Mouse (Mus musculus): ENCODE data around the gene Esyt1. TPM values are rescaled to one million over a fixed set of nuclear protein-coding genes. Genes with fewer than 3 reads are reported as not detected.
"Not testable (repeated sequence)": the region's sequence is repeated elsewhere in the genome, so short reads cannot be mapped to it uniquely, and the experiment has no call there.

Esyt1 gene
- polyA plus RNA-seq, 1 experiment from 2014 or later, result 25.0 TPM

DNA sequence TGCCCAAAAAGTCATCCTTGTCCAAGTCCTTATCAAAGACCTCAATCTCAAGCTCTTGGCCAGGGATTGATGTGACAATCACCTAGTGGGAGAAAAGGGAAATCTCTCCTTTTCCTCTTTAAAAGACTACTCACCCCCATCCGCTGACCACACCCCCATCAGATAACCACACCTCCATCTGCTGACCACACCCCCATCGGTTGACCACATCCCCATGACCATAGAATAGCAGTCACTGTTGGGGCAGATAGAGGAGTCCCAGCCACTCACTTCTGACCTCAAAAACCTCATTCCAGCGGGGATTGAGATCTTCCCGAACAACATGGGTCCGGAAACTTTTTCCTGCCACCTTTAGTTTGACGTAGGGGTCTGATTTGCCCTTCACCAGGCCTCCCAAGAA lies 9.0 kb downstream of the Esyt1 start:
- no peak overlapping the region for H3K9ac ChIP-seq
- H3K4me3 ChIP-seq, result no peak overlapping the region
- no peak overlapping the region for H3K27ac ChIP-seq (ENCODE audit: poor library complexity, severe bottlenecking)
- no peak overlapping the region for H3K4me2 ChIP-seq
- no peaks in the 10 kb centered on the region for H3K9me3 ChIP-seq (replicated peaks)
- ATAC-seq (ENCODE audit: insufficient number of reproducible peaks, low FRiP score), result peak; percentile 64; the same call in 1 of the 2 replicates
- H3K4me1 ChIP-seq (replicated peaks), result no peaks in the 10 kb centered on the region
- H3K36me3 ChIP-seq, result peaks cover 88% of the 10 kb centered on the region
- WGBS, result 37% methylated on average over 6 of the region's 6 CpGs
- peaks cover 21% of the 10 kb centered on the region for H3K27me3 ChIP-seq (replicated peaks)

DNA sequence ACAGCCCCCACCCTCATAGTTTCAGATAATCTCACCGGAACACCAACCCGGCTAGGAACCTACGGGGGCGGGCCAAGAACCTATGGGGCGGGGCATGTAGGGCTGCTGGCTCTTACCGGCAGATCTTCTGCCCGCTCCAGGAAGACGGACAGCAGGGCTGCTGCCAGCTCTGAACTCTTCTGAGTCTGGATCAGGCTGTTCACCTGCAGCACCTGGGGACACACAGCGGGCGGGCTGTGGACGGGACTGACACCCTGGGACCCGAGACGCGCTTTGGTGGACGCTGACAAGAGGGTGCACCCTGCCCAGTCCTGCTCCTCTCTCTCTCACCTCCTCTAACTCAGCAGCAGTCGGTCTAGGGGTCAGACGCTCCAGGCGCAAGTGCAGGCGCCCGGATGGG lies 9.6 kb downstream of the Esyt1 start:
- peaks cover 21% of the 10 kb centered on the region for H3K27me3 ChIP-seq (replicated peaks)
- 0 out of 2 replicates have a peak overlapping the region, but pooled peaks have one; percentile 6 for H3K4me3 ChIP-seq
- no peaks in the 10 kb centered on the region for H3K4me1 ChIP-seq (replicated peaks)
- peak; percentile 77 for ATAC-seq (ENCODE audit: insufficient number of reproducible peaks, low FRiP score)
- peak overlapping the region; percentile 39 for H3K4me2 ChIP-seq
- H3K9me3 ChIP-seq (replicated peaks), result no peaks in the 10 kb centered on the region
- 30% methylated on average over 20 of the region's 20 CpGs for WGBS
- no peak overlapping the region for H3K9ac ChIP-seq
- H3K36me3 ChIP-seq, result peaks cover 88% of the 10 kb centered on the region
- no peak overlapping the region for H3K27ac ChIP-seq (ENCODE audit: poor library complexity, severe bottlenecking)

DNA sequence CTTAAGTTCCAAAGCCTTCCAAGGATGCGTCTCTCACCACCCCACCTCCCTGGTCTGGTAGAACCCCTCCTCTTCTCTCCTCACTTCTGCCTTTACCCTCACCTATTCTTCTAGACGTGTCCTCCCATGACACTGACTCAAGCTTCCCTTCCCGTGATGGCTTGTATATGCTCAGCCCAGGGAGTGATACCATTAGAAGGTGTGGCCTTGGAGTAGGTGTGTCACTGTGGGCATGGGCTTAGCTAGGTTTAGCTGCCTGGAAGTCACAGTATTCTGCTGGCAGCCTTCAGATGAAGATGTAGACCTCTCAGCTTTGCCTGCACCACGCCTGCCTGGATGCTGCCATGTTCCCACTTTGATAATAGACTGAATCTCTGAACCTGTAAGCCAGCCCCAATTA lies 10.6 kb downstream of the Esyt1 start:
- H3K36me3 ChIP-seq, result peaks cover 87% of the 10 kb centered on the region

DNA sequence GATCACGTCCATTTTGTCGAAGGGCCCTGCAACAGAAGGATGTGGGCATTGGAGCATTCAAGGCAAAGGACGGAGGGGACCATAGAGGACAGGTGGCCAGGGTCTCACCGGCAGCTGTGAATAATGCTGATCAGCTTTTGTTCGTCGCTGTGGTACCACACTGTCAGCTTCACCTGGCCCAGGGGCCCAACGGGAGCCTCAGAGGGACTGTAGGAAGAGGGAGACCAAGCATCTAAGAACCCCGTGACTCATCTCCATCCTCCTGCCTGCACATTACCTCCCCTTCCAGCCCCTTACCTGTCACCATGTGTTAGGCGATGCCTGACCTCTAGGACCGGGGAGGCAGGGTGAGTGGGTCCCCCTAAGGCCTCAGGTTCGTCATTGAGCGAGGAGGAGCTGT lies 13.9 kb downstream of the Esyt1 start:
- Histone ChIP-seq H3K4me1 (replicated peaks) (no peaks in the 10 kb centered on the region), H3K27ac (ENCODE audit: poor library complexity, severe bottlenecking) (no peak overlapping the region), H3K9me3 (replicated peaks) (no peaks in the 10 kb centered on the region), H3K9ac (no peak overlapping the region), H3K36me3 (peaks cover 66% of the 10 kb centered on the region), H3K4me3 (no peak overlapping the region), H3K4me2 (no peak overlapping the region), H3K27me3 (replicated peaks) (peaks cover 8% of the 10 kb centered on the region; the same call in 1 of the 2 replicates)
- 86% methylated on average over 12 of the region's 12 CpGs for WGBS
- ATAC-seq (ENCODE audit: insufficient number of reproducible peaks, low FRiP score), result no peak

More for the DNA sequence above, 10.6 kb downstream of the Esyt1 start:
- Histone ChIP-seq H3K27me3 (replicated peaks) (peaks cover 21% of the 10 kb centered on the region), H3K9ac (no peak overlapping the region), H3K27ac (ENCODE audit: poor library complexity, severe bottlenecking) (no peak overlapping the region), H3K4me1 (replicated peaks) (no peaks in the 10 kb centered on the region), H3K9me3 (replicated peaks) (no peaks in the 10 kb centered on the region), H3K4me2 (no peak overlapping the region), H3K4me3 (no peak overlapping the region)
- ATAC-seq (ENCODE audit: insufficient number of reproducible peaks, low FRiP score), result no peak
- WGBS, result 78% methylated on average over 4 of the region's 4 CpGs

DNA sequence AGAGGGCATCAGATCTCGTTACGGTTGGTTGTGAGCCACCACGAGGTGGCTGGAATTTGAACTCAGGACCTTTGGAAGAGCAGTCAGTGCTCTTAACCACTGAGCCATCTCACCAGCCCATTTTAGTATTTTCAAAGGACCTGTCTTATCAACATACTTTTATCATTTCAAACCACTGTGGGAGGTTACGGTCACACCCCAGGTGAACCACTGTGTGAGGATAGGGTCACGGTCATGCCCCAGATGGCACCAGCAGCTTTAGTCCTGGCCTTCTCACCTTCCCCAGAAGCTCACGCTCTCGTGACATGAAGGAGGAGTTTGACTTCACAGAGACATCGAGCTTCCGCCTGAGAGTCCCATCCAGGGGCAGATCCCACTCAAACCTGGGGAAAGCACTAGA lies 14.5 kb downstream of the Esyt1 start:
- Histone ChIP-seq H3K9me3 (replicated peaks) (no peaks in the 10 kb centered on the region), H3K36me3 (peaks cover 60% of the 10 kb centered on the region), H3K27me3 (replicated peaks) (0 out of 2 replicates have a peak, but pooled peaks cover 4% of the 10 kb centered on the region), H3K4me1 (replicated peaks) (no peaks in the 10 kb centered on the region), H3K9ac (no peak overlapping the region), H3K4me2 (no peak overlapping the region), H3K27ac (ENCODE audit: poor library complexity, severe bottlenecking) (no peak overlapping the region), H3K4me3 (no peak overlapping the region)
- no peak for ATAC-seq (ENCODE audit: insufficient number of reproducible peaks, low FRiP score)
- WGBS, result 84% methylated on average over 9 of the region's 9 CpGs

DNA sequence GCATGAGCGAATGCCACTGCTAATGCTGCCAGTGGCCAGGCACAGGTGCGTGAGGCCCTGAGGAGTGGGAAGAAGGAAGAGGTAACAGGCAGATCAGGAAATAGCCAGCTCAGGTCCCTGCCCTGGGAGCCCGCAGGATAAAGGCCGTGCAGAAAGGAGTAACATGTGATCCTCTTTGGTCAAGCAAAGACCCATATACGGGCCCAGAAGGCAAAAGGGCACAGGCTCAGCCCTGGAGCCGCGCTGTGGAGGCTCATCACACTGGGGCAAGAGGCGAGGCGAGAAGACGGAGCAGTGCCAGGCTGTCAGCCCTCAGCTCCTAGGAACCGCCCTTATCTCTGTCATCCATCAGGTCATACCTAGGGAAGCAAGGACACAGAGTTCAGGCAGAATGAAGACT lies 15.4 kb downstream of the Esyt1 start:
- Histone ChIP-seq H3K4me1 (replicated peaks) (no peaks in the 10 kb centered on the region), H3K4me3 (no peak overlapping the region), H3K27me3 (replicated peaks) (no peaks in the 10 kb centered on the region), H3K4me2 (no peak overlapping the region), H3K36me3 (peaks cover 54% of the 10 kb centered on the region), H3K9ac (no peak overlapping the region), H3K27ac (ENCODE audit: poor library complexity, severe bottlenecking) (no peak overlapping the region), H3K9me3 (replicated peaks) (no peaks in the 10 kb centered on the region)
- ATAC-seq (ENCODE audit: insufficient number of reproducible peaks, low FRiP score), result no peak
- 83% methylated on average over 11 of the region's 11 CpGs for WGBS

DNA sequence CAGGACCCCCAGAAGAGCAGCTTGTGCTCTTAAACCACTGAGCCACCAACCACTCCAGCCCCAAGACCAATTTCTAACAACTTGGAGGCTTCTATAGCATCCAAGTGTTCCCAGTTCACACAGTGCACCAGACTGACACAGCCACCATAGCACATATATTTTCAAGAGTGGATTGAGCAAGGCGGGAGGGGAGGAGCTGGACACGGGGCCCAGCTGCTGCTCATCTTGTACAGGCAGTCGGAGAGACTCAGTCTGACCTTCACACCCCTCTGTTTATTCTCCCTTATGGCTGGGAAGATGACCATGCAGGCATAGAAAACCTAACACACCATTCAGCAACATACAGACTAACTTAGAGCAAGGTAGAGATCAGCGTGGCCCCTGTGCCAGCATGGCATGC lies 15.8 kb downstream of the Esyt1 start:
- no peak for ATAC-seq (ENCODE audit: insufficient number of reproducible peaks, low FRiP score)
- 84% methylated on average over 4 of the region's 4 CpGs for WGBS
- Histone ChIP-seq H3K9ac (no peak overlapping the region), H3K4me1 (replicated peaks) (peaks cover 3% of the 10 kb centered on the region), H3K4me3 (no peak overlapping the region), H3K9me3 (replicated peaks) (no peaks in the 10 kb centered on the region), H3K4me2 (no peak overlapping the region), H3K27ac (ENCODE audit: poor library complexity, severe bottlenecking) (no peak overlapping the region), H3K36me3 (peaks cover 49% of the 10 kb centered on the region), H3K27me3 (replicated peaks) (no peaks in the 10 kb centered on the region)

DNA sequence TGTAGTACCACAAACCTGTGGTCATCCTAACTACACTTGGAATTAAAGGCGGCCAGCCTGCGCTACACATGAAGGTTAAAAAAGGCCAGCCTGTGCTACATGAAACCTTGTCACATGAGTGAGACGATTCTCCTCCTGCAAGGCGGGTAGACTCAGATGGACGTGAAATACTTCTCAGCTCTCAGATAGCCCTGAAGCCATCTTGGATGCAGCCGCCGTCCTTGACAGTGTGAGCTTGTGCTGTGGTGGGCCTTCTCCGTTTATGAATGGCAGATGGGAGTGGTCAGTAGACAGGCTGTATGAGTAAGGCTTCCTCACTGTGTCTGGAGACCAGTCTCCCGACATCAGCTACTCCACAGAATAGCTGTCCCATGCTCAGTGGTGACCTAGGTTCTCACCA lies 16.5 kb downstream of the Esyt1 start:
- H3K36me3 ChIP-seq, result peaks cover 48% of the 10 kb centered on the region
- ATAC-seq (ENCODE audit: insufficient number of reproducible peaks, low FRiP score), result no peak
- 86% methylated on average over 9 of the region's 9 CpGs for WGBS

DNA sequence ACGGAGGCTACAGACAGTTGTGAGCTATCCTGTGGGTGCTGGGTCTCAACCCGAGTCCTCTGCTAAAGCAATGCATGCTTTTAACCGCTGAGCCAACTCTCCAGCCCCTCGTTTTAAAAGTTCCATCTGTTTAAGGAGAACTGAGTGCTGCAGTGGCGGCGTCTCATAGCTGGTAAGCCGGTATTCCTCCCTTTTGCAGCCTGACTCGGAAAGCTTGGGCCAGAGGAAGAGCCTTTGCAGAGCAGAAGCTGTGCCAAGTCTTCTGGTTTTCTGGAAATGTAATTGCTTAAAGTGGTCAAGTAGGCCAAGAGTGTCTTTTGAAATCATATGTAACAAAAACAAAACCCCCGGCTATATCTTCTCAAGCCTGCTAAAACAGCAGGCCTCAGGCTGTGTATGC lies 17.4 kb downstream of the Esyt1 start:
- Histone ChIP-seq H3K4me2 (no peak overlapping the region), H3K27ac (ENCODE audit: poor library complexity, severe bottlenecking) (no peak overlapping the region), H3K4me3 (no peak overlapping the region), H3K36me3 (peaks cover 39% of the 10 kb centered on the region), H3K9me3 (replicated peaks) (no peaks in the 10 kb centered on the region), H3K9ac (no peak overlapping the region), H3K27me3 (replicated peaks) (no peaks in the 10 kb centered on the region), H3K4me1 (replicated peaks) (peaks cover 12% of the 10 kb centered on the region)
- ATAC-seq (ENCODE audit: insufficient number of reproducible peaks, low FRiP score), result no peak
- 80% methylated on average over 9 of the region's 9 CpGs for WGBS

More for the DNA sequence above, 16.5 kb downstream of the Esyt1 start:
- H3K9me3 ChIP-seq (replicated peaks), result no peaks in the 10 kb centered on the region
- H3K27ac ChIP-seq (ENCODE audit: poor library complexity, severe bottlenecking), result no peak overlapping the region
- no peaks in the 10 kb centered on the region for H3K27me3 ChIP-seq (replicated peaks)
- H3K4me3 ChIP-seq, result no peak overlapping the region
- H3K4me1 ChIP-seq (replicated peaks), result peaks cover 8% of the 10 kb centered on the region
- no peak overlapping the region for H3K4me2 ChIP-seq
- H3K9ac ChIP-seq, result no peak overlapping the region

DNA sequence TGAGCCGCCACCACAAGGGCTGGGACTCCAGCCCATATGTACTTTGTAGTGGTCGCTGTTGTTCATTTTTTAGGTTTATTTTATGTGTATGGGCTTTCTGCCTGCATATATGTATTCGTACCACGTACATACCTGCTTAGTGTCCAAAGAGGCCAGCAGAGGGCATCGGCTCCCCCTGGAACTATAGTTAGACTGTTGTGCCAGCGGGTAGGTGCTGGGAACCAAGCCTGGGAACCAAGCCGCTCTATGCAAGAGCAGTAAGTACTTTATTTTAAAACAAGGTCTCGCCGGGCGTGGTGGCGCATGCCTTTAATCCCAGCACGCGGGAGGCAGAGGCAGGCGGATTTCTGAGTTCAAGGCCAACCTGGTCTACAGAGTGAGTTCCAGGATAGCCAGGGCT lies 19.7 kb downstream of the Esyt1 start:
- no peaks in the 10 kb centered on the region for H3K27me3 ChIP-seq (replicated peaks)
- WGBS, result 93% methylated on average over 14 of the region's 14 CpGs
- H3K4me2 ChIP-seq, result no peak overlapping the region
- no peaks in the 10 kb centered on the region for H3K9me3 ChIP-seq (replicated peaks)
- no peak overlapping the region for H3K27ac ChIP-seq (ENCODE audit: poor library complexity, severe bottlenecking)
- H3K4me1 ChIP-seq (replicated peaks), result peaks cover 12% of the 10 kb centered on the region
- peaks cover 19% of the 10 kb centered on the region for H3K36me3 ChIP-seq
- H3K4me3 ChIP-seq, result no peak overlapping the region
- no peak for ATAC-seq (ENCODE audit: insufficient number of reproducible peaks, low FRiP score)
- no peak overlapping the region for H3K9ac ChIP-seq

DNA sequence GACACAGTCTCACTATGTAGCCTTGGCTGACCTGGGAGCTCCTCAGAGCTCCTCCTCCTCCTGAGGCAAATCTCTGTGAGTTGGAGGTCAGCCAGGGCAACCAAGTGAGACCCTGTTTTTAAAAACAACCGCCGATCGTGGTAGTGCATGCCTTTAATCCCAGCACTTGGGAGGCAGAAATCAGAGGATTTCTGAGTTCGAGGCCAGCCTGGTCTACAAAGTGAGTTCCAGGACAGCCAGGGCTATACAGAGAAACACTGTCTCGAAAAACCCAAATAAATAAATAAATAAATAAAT lies 20.4 kb downstream of the Esyt1 start:
- H3K4me3 ChIP-seq; ATAC-seq (ENCODE audit: insufficient number of reproducible peaks, low FRiP score); H3K4me2 ChIP-seq; H3K27ac ChIP-seq (ENCODE audit: poor library complexity, severe bottlenecking); H3K9ac ChIP-seq; H3K27me3 ChIP-seq (replicated peaks); H3K9me3 ChIP-seq (replicated peaks): not testable (repeated sequence)
- peaks cover 12% of the 10 kb centered on the region for H3K4me1 ChIP-seq (replicated peaks)
- WGBS, result 85% methylated on average over 5 of the region's 5 CpGs
- H3K36me3 ChIP-seq, result peaks cover 13% of the 10 kb centered on the region

DNA sequence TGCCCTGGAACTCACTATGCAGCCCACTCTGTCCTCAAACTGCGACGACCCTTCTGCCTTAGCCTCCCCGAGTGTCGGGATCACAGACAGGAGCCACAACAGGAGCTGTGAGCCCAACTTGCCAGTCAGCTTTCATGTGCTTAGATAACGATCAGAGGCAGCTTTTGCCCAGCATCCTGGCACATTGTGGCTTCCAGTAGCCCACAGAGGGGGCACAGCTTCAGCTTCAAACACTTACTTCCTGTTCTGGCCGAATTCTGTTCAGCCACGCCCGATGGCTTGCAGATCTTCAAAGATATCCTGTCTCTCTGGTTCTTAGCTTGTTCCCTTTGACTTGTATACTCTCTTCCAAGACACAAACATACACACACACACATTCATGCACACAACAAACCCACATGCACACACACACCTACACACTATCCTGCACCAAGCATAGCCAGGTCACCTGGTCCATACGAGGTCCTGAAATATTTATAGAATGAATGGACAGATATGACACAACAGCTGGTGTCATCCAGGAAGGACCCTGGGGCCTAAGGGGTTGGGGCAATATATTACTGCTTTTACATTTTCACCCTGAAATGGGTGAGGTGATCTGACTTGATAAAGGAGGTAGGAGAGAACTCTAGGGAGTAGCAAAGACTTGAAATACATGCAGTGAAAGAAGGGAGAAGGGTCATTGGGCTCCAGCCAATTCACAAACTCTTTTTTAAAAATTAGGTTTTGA lies 20.9 kb downstream of the Esyt1 start:
- no peak overlapping the region for H3K4me2 ChIP-seq
- no peaks in the 10 kb centered on the region for H3K9me3 ChIP-seq (replicated peaks)
- peaks cover 12% of the 10 kb centered on the region for H3K4me1 ChIP-seq (replicated peaks)
- H3K36me3 ChIP-seq, result peaks cover 8% of the 10 kb centered on the region
- no peaks in the 10 kb centered on the region for H3K27me3 ChIP-seq (replicated peaks)
- WGBS, result 60% methylated on average over 9 of the region's 9 CpGs
- no peak overlapping the region; the same call in 1 of the 2 replicates for H3K27ac ChIP-seq (ENCODE audit: poor library complexity, severe bottlenecking)
- H3K4me3 ChIP-seq, result no peak overlapping the region
- ATAC-seq (ENCODE audit: insufficient number of reproducible peaks, low FRiP score), result no peak
- 0 out of 2 replicates have a peak overlapping the region, but pooled peaks have one; percentile 4 for H3K9ac ChIP-seq
